Mouse (Mus musculus) kidney, adult 9 months (tissue): ENCODE data around the gene Gda.
A peak's percentile ranks its signal among the peaks of the same experiment; 100 is the strongest.

ENCODE experiments used
- DNase-seq: peaks from one replicate; pipeline ENCODE4 v3.0.0; 2022

Gda gene

DNA sequence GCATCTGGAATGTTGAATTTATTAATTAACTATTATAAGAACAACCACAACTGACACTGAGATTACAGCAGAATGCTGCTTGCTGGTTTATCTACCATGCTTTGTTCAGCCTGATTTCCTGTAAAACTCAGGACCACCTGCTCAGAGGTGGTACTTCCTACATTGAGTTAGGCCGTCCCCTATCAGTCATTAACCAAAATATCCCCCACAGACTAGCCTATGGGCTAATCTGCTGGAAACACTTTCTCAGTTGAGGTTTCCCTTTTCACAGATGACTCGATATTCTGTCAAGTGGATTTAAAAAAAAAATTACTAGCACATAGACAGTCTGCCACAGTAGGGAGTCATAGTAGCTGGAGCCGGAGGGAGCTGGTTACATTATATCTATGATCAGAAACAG, 31.5 kb downstream of the Gda start:
- no peak for DNase-seq

DNA sequence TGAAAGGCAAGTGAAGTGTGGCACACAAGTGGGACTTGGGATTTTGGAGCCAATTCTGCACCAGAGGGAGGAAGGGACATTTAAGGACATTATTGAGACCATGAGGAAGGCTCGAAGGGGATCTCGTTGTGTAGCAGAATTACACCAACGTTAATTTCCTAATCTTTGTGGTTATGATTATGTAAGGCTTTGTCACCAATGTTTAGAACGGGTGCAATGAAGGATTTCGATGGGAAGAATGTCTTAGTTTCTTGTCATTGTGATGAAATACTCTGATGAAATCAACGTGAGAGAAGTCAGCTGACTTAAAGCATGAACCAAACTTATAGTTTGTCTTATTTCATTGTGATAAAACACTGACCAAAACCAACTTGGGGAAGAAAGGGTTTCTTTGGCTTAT, 32.4 kb downstream of the Gda start:
- no peak for DNase-seq

DNA sequence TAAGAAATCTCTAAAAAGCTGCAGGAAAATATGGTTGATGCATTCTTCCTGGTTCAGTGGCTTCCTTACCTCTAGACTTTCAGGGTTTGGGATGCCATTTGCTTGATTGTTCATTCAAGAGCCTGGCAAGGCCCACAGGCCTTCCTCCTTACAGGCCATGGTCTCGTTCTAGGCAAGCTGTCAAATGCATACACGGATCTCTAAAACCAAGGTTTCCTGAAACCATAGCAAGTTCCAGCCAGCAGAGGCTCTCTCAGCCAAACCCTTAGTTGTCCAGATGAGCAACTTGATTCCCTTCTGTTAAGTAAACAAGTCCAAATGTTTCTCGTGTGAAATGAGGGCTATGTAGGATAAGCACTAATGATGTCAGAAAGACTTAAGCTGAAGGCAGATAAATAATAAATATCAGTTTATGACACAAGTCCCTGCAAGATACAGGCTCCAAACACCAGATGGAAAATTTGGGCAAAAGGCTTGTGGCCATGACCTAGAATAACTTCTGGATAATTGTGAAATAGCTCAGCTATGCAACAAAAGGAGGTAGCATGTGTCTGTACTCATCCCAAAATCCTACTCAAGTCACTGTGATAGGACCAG, 34.0 kb downstream of the Gda start:
- DNase-seq = no peak

DNA sequence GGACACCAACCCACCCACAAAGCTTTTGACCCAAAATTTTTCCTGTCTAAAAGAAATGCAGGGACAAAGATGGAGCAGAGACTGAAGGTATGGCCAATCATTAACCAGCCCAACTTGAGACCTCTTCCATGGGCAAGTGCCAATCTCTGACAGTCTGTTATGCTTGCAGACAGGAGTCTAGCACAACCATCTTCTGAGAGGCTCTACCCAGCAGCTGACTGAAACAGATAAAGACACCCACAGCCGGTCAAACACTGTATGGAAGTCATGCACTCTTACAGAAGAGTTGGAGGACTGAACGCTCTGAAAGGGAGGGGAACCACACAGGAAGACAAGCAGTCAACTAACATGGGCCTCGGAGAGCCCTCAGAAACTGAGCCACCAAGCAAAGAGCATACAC, 36.7 kb downstream of the Gda start:
- DNase-seq = peak; percentile 35

DNA sequence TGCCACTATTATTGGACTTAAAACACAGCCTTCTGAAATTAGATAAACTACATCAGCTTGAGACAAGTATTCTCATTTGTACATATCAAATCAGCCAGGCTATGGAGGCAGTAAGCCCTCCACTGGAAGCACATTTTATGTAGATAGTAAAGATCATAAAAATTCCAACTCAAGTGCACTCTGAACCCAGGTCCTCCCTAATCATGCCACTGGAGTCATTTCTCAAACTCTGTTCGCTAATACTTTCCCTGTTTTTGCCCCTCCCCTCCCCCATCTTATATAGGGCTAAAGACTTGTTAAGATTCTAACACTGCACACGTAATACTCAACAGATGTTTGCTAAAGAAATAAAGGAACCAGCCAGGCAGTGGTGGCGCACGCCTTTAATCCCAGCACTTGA, 39.9 kb downstream of the Gda start:
- DNase-seq = no peak

DNA sequence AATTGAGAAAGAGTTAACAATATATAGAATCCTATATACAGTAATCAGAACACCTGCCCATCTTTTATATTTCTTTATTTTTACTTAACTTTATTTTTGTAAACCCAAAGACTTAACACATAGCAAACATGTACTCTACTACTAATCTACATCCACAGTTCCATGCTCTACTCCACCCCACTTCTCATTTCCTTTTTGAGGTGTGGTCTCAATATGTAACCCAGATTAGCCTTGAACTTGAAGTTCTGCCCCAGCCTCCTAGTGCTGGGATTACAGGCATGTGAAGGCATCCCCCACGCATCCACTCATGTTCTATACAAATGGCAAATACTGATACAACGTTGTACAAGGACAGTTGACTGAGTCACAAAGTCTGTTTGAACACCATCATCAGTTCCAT, 40.4 kb downstream of the Gda start:
- DNase-seq = no peak

DNA sequence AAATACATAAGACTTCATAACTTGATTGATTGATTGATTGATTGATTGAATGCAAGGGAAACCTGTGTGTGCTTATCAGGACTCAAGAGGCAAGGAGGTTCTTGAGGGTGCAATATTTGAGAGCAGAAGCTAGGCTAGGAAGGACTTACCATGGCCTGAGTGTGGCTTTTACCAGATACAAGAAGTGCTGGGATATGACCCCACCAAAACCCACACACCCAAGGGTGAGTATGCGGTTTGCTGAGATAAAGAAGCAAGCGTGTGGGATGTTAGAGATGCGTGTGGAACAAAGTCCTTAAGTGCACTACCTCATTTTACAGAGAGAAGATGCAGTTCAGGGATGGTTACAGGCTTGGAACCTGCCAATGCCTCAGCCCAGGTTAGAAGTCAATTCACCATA, 41.0 kb downstream of the Gda start:
- no peak for DNase-seq

DNA sequence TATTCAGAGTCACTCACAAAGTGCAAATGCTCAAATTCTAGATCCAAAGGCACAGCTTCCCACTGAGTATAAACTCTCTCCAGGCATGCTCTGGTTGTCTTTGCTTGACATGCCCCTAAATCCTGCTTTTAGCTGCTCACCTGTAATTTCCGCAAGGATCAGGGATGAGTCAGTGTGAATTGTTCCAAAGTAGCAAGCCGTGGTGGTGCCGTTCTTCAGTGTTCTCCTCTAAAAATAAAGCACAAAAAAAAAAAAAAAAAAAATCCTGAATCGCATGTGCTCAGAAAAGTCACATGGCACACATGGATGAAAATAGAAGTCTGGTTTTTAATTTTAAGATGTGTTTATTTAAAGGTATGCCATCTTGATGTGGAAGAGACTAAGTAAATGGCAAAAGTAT, 47.9 kb downstream of the Gda start:
- DNase-seq = no peak

DNA sequence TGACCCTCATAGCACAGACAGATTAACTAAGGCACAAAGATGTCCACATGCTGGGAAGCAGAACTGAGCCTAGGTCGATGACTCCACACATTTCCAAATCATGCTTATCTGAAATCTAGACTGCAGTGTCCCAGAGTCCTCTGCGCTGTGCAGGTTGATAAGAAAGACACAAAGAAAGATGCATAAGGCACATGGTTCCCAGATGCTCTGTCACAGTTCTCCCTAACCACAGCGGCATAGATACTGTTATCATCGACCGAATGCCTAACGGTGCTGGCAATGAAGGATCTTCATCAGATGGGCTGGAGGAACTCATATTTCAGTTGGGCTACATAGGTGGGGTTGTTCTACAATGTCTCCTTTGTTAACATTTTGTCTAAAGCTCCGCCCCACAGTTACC, 49.5 kb downstream of the Gda start:
- no peak for DNase-seq

DNA sequence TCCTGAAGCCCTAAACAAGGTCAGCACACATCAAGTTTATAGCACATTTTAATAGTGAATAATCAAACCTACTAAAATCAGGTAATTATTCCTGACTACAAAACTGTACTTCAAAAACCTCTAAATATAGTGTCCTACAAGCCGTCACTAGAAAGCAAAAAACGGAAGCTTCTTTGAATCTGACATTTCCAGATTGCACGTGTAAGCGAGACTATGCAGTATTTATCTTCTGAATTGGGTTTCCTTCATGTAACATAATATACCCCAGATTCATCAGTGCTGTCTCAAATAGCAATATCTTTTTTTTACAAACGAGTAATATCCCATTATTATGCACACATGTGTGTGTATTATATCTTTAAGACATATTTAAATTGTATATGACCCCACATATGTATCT, 54.8 kb downstream of the Gda start:
- no peak for DNase-seq

DNA sequence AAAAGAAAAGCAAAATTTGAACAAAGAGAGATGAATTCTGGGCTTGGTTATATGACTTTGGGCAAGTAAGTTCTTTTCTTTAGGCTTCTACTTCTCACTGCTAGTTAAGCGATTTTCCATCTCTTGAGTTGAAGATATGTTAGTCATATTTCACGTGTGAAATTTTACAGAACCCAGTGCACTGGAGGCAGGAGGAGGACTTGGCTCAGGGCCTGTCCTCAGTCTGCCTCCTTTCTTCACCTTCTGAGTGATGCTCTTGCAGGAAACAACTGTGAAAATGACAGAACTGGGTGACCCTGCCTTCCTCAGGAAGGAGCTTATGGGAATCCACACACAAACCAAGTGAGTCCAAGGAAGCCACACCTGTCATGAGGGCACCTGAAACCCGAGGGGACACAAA, 57.9 kb downstream of the Gda start:
- no peak for DNase-seq

DNA sequence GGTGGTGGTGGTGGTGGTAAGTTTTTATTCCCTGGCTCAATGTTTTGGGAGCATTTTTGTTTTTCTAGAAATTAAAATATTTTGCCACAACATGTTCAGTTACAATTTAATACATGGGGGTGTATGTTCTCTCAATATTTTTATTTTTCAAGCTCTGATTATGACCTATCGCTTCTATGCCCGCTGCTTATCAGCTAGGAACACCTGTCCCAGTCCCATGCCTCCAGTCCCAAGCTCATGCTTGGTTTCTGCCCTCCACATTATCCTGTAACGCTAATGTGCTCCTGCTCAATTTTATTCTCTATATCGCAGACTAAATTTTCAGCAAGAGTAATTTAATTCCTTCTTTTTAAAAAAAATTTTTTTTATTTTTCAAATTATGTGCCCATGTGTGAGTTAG, 64.1 kb downstream of the Gda start:
- no peak for DNase-seq

DNA sequence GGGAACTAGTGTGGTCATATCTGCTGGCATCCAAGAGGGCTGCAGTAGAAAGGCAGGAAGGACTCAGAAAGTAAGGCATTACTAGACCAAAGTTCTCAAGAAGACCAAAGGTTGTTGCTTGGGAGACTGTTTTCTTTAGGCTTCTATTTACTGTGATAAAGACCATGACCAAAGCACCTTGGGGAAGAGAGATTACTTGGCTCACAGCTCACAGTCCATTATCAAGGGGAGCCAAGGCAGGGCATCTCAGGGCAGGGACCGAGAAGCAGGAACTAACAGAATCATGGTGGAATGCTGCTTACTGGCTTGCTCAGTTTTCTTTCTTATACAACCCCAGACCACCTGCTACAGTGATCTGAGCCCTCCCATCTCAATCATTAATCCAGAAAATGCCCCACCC, 65.9 kb downstream of the Gda start:
- peak; percentile 34 for DNase-seq

DNA sequence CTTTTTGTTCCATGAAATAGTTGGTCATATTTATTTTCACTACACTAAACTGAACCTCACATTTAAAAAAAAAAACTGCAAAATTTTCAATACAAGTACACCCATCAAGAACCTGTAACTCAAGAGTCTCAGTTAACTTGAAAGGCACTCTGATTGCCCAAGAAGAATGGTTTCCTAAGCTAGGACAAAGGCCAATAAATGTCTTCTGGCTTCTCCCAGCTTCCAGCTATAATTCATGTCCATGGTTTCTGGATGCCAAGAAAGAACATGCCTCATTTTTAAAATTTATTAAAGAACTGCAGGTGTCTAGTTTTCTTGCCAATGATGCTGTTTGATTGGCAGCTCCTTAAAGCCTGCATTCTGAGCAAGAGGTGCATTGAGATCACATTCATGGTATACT, 75.3 kb downstream of the Gda start:
- DNase-seq = no peak

DNA sequence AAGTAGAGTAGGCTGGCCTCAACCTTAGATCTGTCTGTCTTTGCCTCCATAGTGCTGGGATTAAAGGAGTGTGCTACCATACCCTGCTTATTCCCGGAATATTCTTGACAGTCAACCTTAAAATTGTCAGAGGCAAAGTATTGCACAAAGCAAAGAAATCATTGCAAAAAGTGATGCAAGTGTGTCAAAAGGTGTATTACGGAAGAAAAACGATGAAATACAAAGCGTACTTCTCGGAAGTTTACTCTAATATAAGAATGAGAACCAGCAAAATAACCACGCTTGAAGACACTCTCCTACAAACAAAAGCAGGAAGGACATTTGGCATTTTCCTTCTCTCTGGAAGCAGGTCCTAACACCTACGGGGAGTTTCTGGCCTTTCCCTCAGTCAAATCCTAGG, 76.9 kb downstream of the Gda start:
- DNase-seq = no peak

DNA sequence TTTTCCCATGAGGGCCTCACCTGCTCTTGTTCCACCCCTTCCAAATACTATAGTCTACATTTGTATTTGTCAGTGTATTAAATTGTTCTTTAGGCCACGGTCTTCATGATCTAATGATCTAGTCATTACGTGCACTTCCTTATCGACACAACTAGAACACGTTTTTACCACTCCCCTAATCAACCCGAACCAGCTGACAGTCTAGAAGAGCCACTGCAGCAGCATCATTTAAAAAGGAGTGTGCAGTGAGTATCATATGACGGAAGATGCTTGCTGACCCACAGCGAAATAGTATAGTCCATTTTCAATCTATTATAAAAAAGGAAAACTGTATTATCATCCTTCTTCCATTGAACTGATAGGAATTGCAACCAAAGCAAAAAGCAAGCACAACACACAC, 82.3 kb downstream of the Gda start:
- no peak for DNase-seq

DNA sequence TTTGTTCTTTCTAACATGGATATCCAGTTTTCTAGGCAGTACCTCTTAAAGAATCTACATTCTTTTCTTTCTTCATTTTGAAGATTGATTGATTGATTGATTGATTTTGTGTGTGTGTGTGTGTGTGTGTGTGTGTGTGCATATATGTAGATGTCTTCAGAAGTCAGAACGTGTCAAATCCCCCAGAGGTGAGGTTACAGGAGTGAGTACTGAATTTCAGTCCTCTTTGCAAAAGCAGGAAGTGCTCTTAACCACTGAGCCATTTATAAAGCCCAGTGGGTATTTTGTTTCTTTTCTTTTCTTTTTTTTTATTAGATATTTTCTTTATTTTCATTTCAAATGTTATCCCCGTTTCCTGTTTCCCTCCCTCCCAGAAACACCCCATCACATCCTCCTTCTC, 86.4 kb downstream of the Gda start:
- DNase-seq = no peak

DNA sequence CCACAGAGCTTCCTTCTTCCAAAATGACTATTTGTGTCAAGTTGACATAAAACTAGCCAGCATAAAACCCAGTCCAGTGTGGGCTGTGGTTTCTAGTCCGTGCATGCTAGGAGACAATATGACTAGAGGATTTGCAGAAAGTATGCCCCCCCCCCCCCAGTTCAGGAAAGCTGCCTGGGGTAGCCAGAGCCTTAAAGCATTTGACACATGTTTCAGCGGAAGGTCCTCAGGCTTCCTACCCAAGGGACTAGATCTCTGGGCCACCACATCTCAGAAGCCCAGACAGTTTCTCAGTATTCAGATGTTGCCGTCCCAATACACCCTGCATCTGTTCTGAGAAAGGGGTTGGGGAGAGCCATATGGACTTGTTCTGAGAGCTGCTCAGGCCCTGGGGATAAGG, 89.0 kb downstream of the Gda start:
- DNase-seq = no peak

DNA sequence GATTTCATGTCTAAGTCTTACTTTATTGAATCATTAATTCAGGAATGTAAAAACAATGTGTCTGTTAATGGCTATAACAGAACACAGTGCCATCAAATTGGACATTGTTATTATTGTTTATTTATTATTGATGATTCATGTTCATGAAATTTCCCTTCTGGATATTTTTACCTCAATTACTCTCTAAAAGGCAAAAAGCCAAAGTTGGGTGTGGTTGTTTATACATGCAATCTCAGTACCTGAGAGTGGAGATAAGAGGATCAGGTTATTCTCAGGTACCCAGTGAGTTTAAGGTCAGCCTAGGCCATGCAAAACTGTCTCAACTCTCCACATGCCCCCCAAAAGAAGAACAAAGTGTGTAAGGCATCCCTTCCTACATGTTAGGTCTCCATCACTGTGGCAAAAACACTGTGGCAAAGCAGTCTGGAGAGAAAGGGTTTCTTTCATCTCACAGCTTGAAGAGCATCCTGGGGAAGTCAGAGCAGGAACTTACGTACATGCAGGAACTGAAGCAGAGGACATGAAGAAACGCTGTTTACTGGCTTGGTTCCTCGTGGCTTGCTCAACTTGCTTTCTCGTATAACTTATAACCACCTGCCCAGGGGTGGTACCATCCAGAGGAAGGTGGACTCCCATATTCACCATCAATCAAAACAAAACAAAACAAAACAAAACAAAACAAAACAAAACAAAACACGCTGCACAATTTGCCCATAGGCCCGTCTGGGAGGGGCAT, 89.6 kb downstream of the Gda start:
- no peak for DNase-seq

DNA sequence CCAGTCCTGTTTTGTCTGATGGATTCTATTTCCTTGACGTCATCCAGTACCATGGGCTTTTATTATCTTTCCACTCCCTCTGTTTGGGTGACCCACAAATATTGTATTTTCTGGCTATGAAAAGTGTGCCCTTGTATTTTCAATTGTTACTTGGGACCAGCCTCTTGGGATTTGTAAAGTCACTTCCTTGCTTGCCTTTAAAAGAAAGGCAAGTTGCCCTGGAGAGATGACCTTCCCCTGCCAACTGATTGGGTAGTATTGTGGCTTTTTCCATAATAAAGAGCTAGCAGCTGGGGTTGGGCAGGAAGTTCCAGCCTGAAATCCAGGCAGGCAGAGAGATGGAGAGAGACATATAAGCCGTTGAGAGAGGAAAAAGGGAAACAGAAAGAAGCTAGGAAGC, 91.5 kb downstream of the Gda start:
- DNase-seq = peak; percentile 5

DNA sequence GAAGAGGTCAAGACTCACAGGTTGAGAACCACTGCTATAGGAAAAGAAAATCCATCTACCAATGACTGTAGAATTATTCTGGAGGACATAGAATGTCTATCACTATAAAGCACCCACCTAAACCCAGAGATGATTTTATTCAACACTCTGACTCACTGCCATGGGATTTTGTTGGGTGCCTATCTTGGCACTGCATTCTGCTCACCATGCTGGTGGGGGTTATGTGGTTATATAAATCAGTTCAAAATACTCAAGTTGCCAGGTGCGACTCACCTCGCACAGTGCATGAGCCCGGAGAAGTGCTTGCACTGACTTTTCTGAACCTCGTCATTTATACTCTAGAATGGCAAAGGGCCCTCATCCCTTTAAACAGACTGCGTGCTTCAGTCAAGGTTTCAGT, 94.0 kb downstream of the Gda start:
- no peak for DNase-seq

DNA sequence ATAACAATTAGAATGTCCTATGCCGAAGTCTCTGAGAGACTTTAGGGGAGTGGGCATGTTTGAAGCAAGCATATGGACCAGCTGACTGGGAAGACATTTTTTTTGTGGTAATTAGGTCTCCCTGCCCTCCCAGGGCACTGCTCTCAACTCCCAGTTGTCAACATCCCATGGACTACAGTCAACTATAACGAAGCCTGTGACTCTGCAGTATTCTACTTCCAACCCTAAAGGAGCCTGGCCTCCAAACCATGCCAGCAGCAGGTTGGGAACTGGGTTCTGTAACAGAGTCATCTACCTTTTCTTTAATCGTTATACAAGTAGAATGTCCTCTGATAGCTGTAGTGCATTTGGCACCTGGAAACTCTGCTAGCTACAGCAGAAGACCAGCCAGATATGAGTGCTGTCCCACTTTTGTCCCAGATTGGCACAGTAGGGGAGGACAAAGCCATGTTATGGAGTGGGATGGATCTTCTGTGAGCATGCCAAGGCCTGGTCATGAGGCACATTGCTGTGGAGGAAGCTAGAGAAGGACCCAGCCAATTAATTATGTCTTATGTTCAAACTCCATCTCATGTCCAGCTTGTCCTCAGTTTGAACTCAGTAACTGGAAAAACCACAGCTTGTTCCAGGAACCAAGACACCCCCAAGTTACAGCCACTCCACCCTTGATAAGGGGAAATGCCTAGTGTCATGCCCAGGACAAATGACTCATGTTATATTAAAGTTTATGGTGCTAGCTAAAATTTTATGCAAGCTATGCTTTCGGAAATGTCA, 96.6 kb downstream of the Gda start:
- DNase-seq = no peak

DNA sequence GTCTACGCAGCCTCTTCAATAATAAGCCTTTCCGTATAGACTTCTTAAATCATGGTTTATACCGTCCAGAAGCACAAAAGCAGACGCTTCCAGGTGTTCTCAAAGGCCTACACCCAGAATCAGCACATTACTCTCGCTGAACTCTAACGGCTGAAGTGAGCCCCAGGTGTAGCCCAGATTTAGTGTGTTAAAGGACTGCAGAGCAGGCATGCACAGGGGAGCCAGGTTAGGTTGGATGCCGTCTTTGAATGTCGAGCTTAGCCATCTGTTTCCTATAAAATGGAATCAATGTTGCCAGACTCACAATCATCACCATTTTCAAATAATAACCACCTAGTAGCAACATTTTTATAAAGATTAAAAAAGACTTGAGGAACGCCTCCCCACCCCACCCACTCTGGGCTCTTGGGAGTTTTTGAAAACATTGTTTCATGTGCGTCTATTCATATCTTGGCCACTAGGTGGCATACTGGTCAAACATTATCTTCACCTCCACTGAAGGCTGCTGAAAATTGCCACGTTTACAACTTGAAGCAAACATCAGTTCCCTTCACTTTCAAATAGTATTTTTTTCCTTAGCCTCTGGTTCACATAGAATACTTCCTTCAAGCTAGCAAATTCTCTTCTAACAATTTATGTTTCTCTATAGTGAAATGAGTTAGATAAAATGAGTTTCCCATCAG, 100.0 kb downstream of the Gda start:
- peak; percentile 48 for DNase-seq
